Mouse (Mus musculus) layer of hippocampus, postnatal 14 days (tissue): Measurements from ENCODE around the gene Slc12a4. TPM values are rescaled to one million over a fixed set of nuclear protein-coding genes. Genes with fewer than 3 reads are reported as not detected.
A peak's percentile ranks its signal among the peaks of the same experiment; 100 is the strongest.

Source experiments
- DNase-seq, 2 experiments: peaks; one replicate each; pipeline ENCODE4 v3.0.0; 2021 to 2022; ENCODE audit warnings: low spot score in 2 of 2, mixed read lengths in 1 of 2
- microRNA-seq, 2 experiments: library from miRNA; unstranded; fragments of <30 nt; microRNA quantifications; one replicate each; pipeline ENCODE4 v1.2.0; 2021
- total RNA-seq, 2 experiments: library from RNA; stranded (reverse); gene quantifications; 2 replicates each; pipeline ENCODE4 v1.2.3; 2021

Slc12a4 gene
- total RNA-seq, 2 experiments from 2014 or later = 28.1 to 35.8 TPM

DNA sequence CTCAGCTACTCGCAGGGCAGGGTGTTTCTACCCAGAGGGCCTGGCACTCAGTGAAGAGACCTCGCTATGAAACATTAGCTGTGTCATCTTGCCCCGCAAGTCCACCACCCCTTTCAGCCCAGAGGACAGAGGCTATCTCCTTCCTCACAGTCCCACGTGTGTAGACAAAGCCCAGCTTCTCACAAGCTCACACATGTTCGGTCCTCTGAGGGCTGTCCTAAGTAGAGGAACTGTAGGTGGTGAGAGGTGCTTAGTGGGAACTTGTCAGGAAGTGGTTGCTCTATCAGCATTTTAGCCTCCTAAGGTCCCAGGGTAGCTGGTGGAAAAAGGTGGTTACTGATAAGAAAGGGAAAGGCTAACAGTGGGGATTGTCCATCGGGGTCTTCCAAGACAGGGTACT is 30.8 kb downstream of the Slc12a4 start:
- DNase-seq = no peak

DNA sequence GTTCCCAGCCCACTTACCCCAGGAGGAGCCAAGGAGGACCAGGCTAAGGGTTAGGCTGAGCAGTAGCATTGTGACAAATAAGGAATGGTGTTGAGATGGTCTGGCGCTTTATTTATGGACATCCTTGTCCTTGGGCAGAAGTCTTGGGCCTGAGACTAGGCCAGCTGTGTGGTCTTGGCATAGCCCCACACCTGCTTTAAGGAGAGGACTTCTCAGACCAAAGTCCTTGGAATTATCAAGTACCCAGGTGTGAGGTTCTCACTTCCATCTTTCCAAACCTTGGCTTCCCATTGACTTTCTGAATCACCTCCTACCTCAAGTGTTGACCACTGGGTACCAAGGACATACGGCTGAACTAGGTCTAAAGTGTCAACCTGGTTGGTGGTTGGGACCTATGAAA is 32.1 kb downstream of the Slc12a4 start, which contains the start of gene Ctrl:
TSS of gene Ctrl (minus strand) at position 101 of the 400 bp plus-strand sequence.
- DNase-seq = no peak

DNA sequence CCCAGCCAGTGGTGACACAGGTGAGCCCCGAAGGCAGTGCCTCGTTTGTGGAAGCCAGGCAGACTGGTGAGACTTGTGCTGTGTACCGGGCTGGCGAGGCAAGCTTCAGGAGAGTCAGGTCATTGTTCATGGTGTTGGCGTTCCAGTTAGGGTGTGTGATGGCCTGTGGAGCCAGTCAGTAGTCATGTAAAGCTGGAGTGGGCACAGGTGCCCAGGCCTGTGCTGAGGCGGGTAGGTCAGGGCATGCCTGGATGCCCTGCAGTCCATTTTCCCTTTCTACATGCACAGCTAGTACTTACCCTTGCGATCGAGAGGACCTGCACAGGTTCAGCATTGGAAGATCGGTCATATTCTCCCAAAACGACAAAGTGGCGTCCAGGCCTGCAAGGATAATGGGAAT is 33.4 kb downstream of the Slc12a4 start:
- no peak for DNase-seq

DNA sequence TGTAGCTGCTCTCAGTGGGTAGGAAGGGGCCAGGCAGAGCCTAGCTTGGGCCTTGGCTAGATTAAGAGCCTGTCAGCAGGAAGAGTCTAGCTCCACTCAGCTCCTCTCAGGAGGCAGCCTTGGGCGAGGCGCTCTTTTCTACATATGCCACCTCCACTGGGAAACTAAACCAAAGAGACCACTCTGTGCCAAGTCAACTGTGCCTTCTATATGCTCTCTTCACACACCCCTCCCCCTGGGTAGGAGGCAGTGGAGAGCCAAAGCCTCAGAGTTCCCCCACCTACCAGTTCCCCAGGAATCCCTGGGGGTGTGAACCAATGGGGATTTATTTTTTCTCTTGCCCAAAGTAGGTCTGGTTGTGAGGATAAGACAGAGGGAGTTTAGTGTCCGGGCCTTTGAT is 34.6 kb downstream of the Slc12a4 start:
- no peak for DNase-seq

DNA sequence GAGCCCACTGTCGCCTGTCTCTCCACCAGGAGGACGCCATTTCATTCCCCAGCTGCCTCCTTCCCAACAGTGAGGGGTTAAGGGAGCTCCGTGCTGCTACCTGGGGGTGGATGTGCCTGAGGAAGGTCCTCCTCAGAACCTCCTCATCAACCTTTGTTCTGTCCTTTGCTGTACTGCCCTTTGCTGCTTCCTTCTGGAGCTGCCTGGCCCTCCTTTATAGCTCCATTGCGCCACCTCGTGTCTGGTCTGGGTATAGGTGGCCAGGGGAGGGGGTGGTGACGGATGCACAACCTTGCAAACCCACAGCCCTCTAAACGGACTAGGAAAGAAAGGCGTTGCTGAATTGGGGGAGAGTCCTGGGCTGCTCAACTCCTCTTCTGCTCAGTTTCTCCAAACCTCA is 35.3 kb downstream of the Slc12a4 start:
- DNase-seq = peak; percentile 80 to 83

- no peak for DNase-seq
Observed at GRCm38 (mm10) chr8:105925123-105925522, 40.8 kb downstream of the Slc12a4 start.

- no peak for DNase-seq
Observed at GRCm38 (mm10) chr8:105919390-105919789, 46.5 kb downstream of the Slc12a4 start.

DNA sequence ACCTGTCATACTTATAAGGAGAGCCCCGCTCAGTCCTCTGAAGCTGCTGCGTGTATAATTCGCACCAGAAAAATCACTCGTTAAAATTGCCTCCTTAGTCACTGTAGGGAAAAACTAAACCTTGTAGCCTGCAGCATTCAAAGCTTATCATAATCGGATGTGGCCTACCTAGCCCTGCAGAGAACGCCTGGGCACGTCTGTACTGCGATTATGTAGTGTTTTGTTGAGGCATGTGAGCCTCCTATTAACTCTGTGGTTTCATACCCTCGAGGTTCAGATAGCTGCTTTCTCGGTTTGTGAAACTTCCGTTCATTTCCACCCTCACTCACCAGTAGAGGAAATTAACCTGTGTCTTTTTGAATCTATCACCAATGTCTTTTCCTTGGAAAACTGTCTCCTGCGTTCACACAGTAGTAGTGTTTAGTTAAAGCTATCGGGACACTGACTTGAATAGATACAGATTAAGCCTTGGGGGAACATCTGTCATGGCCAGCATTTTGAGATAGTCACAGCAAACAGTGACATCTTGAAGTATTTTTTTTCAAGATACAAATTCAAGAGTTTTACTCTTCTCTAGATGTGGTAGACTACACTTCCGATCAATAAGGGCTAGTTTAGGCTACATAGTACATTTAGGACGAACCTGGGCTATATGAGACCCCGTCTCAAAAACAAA is 64.8 kb downstream of the Slc12a4 start:
- no peak for DNase-seq

DNA sequence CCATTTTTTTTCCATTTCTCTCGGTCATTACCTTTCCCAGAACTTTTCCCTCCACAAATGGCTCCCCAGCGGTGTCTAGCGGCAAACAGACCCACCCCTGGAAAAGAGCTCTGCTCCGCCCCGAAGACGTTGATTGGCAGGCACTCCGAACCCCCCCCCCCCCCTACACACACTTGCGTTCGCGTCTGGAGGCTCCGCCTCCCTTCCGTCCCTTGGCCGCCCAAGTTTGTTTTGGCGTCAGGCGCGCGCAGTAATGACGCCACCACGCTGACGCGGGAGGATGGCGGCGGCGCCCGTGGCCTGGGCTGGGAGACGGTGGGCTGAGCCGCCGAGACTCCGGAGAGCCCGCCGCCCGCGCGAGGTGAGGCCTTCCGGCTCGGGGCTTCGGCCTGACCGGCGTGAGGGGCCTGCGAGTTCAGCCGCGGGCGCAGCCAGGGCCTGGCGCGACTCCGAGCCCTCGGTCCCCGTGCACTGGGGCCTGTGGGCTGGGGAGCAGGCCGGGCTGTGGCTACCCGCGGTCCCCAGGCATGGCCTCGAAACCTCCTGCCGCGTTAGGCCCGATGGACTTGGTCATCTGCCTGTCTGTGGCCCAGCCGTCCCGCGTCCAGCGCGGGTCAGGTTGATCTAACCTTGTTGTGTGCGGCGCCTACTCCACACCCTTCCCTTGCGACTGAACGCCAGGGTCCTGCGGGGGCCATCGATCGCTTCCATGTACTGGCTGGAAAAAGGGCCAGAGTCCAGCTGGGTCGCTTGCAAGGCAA is 65.5 kb downstream of the Slc12a4 start, which contains the start of gene Pskh1:
TSS of gene Pskh1 (plus strand) at position 262 of the 761 bp plus-strand sequence.
- peak; percentile 94 to 95 for DNase-seq

- DNase-seq = no peak
Observed at GRCm38 (mm10) chr8:105897801-105898480, 68.0 kb downstream of the Slc12a4 start.

Small RNA genes within 50 kb of the gene (microRNA-seq; reads per million reads assigned to microRNA genes)
- gene Mir7074 = 0 to 0.23 reads per million in 2 experiments

Other genes with a start within 250 kb of the Slc12a4 start
- 10 to 100 TPM; 21.5 to 26.7 TPM for gene Gfod2, start 207.4 kb downstream of the Slc12a4 start, total RNA-seq
- 10 to 100 TPM; 25.5 to 26.0 TPM for gene Ranbp10, start 138.7 kb downstream of the Slc12a4 start, total RNA-seq
- gene Tsnaxip1, start 138.4 kb downstream of the Slc12a4 start, total RNA-seq = under 1 TPM; 0.24 to 0.85 TPM
- 10 to 100 TPM; 18.8 to 19.5 TPM for gene Cenpt, start 112.8 kb downstream of the Slc12a4 start, total RNA-seq
- 10 to 100 TPM; 34.5 to 36.1 TPM for gene Thap11, start 111.0 kb downstream of the Slc12a4 start, total RNA-seq
- gene Nutf2, start 105.5 kb downstream of the Slc12a4 start, total RNA-seq = 10 to 100 TPM; 36.5 to 45.5 TPM
- 10 to 100 TPM; 57.2 to 66.0 TPM for gene Edc4, start 85.2 kb downstream of the Slc12a4 start, total RNA-seq
- 1 to 10 TPM; 1.1 to 2.1 TPM for gene Nrn1l, start 72.5 kb downstream of the Slc12a4 start, total RNA-seq
- 1 to 10 TPM; 7.2 to 9.0 TPM for gene Pskh1, start 65.7 kb downstream of the Slc12a4 start, total RNA-seq
- gene Ctrl, start 32.2 kb downstream of the Slc12a4 start, total RNA-seq = 1 to 10 TPM; 1.2 to 1.3 TPM
- gene Psmb10, start 27.7 kb downstream of the Slc12a4 start, total RNA-seq = 10 to 100 TPM; 62.8 to 71.5 TPM
- gene Lcat, start 22.7 kb downstream of the Slc12a4 start, total RNA-seq = 10 to 100 TPM; 46.9 to 52.8 TPM
- not detected for gene Dpep3, start 13.3 kb upstream of the Slc12a4 start, total RNA-seq
- gene Dus2, start 25.2 kb upstream of the Slc12a4 start, total RNA-seq = 10 to 100 TPM; 17.2 to 19.5 TPM
- not detected for gene Dpep2nb, start 39.9 kb upstream of the Slc12a4 start, total RNA-seq
- 10 to 100 TPM; 11.1 to 12.6 TPM for gene Ddx28, start 45.8 kb upstream of the Slc12a4 start, total RNA-seq
- gene Nfatc3, start 92.7 kb upstream of the Slc12a4 start, total RNA-seq = 10 to 100 TPM in 1 of 2 experiments, 1 to 10 TPM in 1; 9.9 to 11.6 TPM
- not detected for gene Esrp2, start 170.9 kb upstream of the Slc12a4 start, total RNA-seq
- 10 to 100 TPM; 18.5 to 19.4 TPM for gene Pla2g15, start 184.3 kb upstream of the Slc12a4 start, total RNA-seq
- gene Slc7a6, start 202.8 kb upstream of the Slc12a4 start, total RNA-seq = 10 to 100 TPM; 25.7 to 26.3 TPM
- 10 to 100 TPM; 26.6 to 28.3 TPM for gene Slc7a6os, start 244.8 kb upstream of the Slc12a4 start, total RNA-seq
- 10 to 100 TPM; 32.1 to 34.3 TPM for gene Prmt7, start 244.8 kb upstream of the Slc12a4 start, total RNA-seq